ENCODE assay signal across 8 mouse cellular contexts in the genomic region with DNA sequence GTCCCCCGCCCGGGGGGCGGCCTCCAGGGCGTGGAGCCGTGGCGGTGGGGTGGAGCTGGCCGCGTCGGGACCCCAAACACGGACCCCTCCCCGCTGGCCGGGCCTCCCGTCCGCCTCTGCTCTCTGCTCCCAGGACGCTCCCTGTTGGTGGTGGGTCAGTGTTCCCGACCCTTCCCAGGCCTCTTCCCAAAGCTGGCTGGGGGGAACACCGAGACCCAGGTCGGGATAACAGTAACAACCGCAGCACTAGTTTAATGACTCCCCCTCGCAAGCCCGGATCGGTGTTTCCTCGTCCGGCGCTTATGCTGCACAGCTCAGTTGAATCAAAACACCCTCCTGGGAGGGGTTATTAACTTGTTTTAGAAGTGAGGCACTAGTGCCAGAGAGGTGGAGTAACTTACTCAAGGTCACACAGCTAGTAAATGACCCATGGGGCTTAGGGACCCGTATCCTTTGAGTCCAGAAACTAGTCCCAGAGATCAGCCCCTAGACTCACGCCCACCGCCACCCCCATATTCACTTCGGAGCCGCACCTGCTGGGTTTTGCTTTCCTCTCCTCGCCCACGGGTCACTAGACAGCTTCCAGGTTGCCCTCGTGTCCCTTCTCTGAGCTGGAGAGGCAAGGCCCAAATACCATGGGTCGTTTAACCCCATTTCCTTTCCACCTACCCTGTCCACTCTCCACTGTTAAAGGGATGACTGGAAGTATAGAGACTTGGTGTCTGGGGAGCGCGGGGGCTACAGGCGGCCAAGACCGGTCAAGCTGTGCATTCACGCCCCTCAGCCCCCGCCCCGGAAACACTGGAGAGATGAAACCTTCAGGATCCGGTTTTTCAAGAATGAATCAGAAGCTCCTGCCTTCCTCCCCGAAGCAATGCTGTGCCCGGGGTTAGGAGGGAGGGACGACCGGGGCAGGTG. TPM values are rescaled to one million over a fixed set of nuclear protein-coding genes. Genes with fewer than 3 reads are reported as not detected.
DNase-seq lines count a peak whose midpoint lies in the region; ATAC-seq and TF ChIP-seq lines count a peak whose summit lies in the region.

No protein-coding gene starts in this region.

- H3K27ac ChIP-seq in heart, postnatal 0 days (ENCODE audit: low read depth): peak overlapping the region; percentile 74
- peak overlapping the region; percentile 86 for H3K27ac ChIP-seq in liver, embryonic 13.5 days
- H3K27ac ChIP-seq in neural tube, embryonic 14.5 days (ENCODE audit: low read depth, low read length): peak overlapping the region; percentile 67; the same call in 1 of the 2 replicates

- no peaks in the 10 kb centered on the region for H3K9me3 ChIP-seq in heart, postnatal 0 days (replicated peaks; ENCODE audit: control insufficient read depth, low read length)
- no peaks in the 10 kb centered on the region for H3K9me3 ChIP-seq in liver, embryonic 13.5 days (replicated peaks)
- no peaks in the 10 kb centered on the region for H3K9me3 ChIP-seq in neural tube, embryonic 14.5 days (ENCODE audit: control insufficient read depth, low read length)

- H3K9ac ChIP-seq in heart, postnatal 0 days (replicated peaks; ENCODE audit: low read depth, low read length): peak overlapping the region; percentile 75
- H3K9ac ChIP-seq in liver, embryonic 13.5 days: peak overlapping the region; percentile 93
- H3K9ac ChIP-seq in neural tube, embryonic 14.5 days (replicated peaks; ENCODE audit: low read depth, low read length): peak overlapping the region; percentile 78

- TF ChIP-seq CTCF in heart, postnatal 0 days (IDR thresholded peaks at IDR 0.05; ENCODE audit: low read depth): no peak

- 2% methylated on average over 46 of the region's 46 CpGs for WGBS in heart, postnatal 0 days
- WGBS in liver, embryonic 13.5 days (ENCODE audit: insufficient replicate concordance): under 1% methylated on average over 33 of the region's 46 CpGs
- 3% methylated on average over 40 of the region's 46 CpGs for WGBS in neural tube, embryonic 14.5 days

- peak; percentile 45 for DNase-seq in adrenal gland, postnatal 10 days
- DNase-seq in adrenal gland, postnatal 25 days: no peak
- peak; percentile 53 to 70 for DNase-seq in urinary bladder, postnatal 36 days (ENCODE audit: low spot score in 2 of 2)
- DNase-seq in urinary bladder, adult 2 months (ENCODE audit: low spot score): no peak
- DNase-seq in heart, postnatal 0 days (ENCODE audit: low spot score): peak; percentile 17
- no peak for DNase-seq in liver, embryonic 13.5 days
- no peak for DNase-seq in natural killer cell, adult 2 months (ENCODE audit: low spot score in 2 of 2)

- no peaks in the 10 kb centered on the region; the same call in 1 of the 2 replicates for H3K36me3 ChIP-seq in heart, postnatal 0 days (replicated peaks; ENCODE audit: control insufficient read depth, insufficient read depth, low read length)
- no peaks in the 10 kb centered on the region for H3K36me3 ChIP-seq in liver, embryonic 13.5 days
- no peaks in the 10 kb centered on the region for H3K36me3 ChIP-seq in neural tube, embryonic 14.5 days (ENCODE audit: control insufficient read depth, insufficient read depth, low read length)

- H3K27me3 ChIP-seq in heart, postnatal 0 days (ENCODE audit: control insufficient read depth, insufficient read depth, low read length): no peaks in the 10 kb centered on the region
- H3K27me3 ChIP-seq in liver, embryonic 13.5 days: no peaks in the 10 kb centered on the region
- no peaks in the 10 kb centered on the region for H3K27me3 ChIP-seq in neural tube, embryonic 14.5 days (ENCODE audit: control insufficient read depth, insufficient read depth, low read length)

- H3K4me3 ChIP-seq in heart, postnatal 0 days (ENCODE audit: low read depth, low read length): peak overlapping the region; percentile 82
- peak overlapping the region; percentile 88 for H3K4me3 ChIP-seq in liver, embryonic 13.5 days (replicated peaks)
- H3K4me3 ChIP-seq in neural tube, embryonic 14.5 days (ENCODE audit: low read depth, low read length): peak overlapping the region; percentile 89

- ATAC-seq in heart, postnatal 0 days (ENCODE audit: insufficient read depth, low read depth): peak; percentile 21
- ATAC-seq in liver, embryonic 13.5 days (ENCODE audit: low read depth): peak; percentile 30
- peak; percentile 39; the same call in 1 of the 2 replicates for ATAC-seq in neural tube, embryonic 14.5 days (ENCODE audit: low read depth)

- peak overlapping the region; percentile 83 for H3K4me2 ChIP-seq in heart, postnatal 0 days (ENCODE audit: low read depth, low read length)
- H3K4me2 ChIP-seq in liver, embryonic 13.5 days: peak overlapping the region; percentile 90
- H3K4me2 ChIP-seq in neural tube, embryonic 14.5 days (ENCODE audit: low read depth, low read length): peak overlapping the region; percentile 96

- TF ChIP-seq EP300 in heart, postnatal 0 days (IDR thresholded peaks at IDR 0.05; ENCODE audit: low read depth): no peak

- peaks cover 15% of the 10 kb centered on the region for H3K4me1 ChIP-seq in heart, postnatal 0 days (ENCODE audit: control insufficient read depth, insufficient read depth)
- H3K4me1 ChIP-seq in liver, embryonic 13.5 days (replicated peaks): peaks cover 54% of the 10 kb centered on the region
- H3K4me1 ChIP-seq in neural tube, embryonic 14.5 days (ENCODE audit: control insufficient read depth, insufficient read depth, low read length): peaks cover 11% of the 10 kb centered on the region

RNA-seq across cellular contexts. Expression of a gene that starts 0.5 kb away (rescaled TPM):
- total RNA-seq in adrenal gland, postnatal 10 days (2021): 10 to 100 TPM; 51.4 to 52.5 TPM
- total RNA-seq in adrenal gland, postnatal 25 days (2021): 42.3 and 48.8 TPM in 2 replicates
- polyA plus RNA-seq in urinary bladder, adult 2 months (2012; rRNA removed): 86.2 and 102 TPM in 2 replicates
- 82.2 and 82.6 TPM in 2 replicates for total RNA-seq in heart, postnatal 0 days (2014; rRNA removed; ENCODE audit: low replicate concordance)
- 101 and 102 TPM in 2 replicates for polyA plus RNA-seq in heart, postnatal 0 days (2015; fragmentation: Nextera tagmentation; extraction: Ambion mirVana)
- 61.3 and 64.3 TPM in 2 replicates for polyA plus RNA-seq in liver, embryonic 13.5 days (2015; fragmentation: Nextera tagmentation; extraction: Ambion mirVana)
- polyA plus RNA-seq in neural tube, embryonic 14.5 days (2014; fragmentation: Nextera tagmentation; extraction: Ambion mirVana): 90.2 and 104 TPM in 2 replicates

RNA-seq across cellular contexts. Expression of a gene that starts 13.5 kb away (rescaled TPM):
- 1 to 10 TPM in 1 of 2 experiments, under 1 TPM in 1; 0.75 to 1.4 TPM for total RNA-seq in adrenal gland, postnatal 10 days (2021)
- total RNA-seq in adrenal gland, postnatal 25 days (2021): 0.86 and 2.5 TPM in 2 replicates
- 4.9 and 5.5 TPM in 2 replicates for polyA plus RNA-seq in urinary bladder, adult 2 months (2012; rRNA removed)
- 0.15 TPM in 1 of 2 replicates, not detected in the other for total RNA-seq in heart, postnatal 0 days (2014; rRNA removed; ENCODE audit: low replicate concordance)
- polyA plus RNA-seq in heart, postnatal 0 days (2015; fragmentation: Nextera tagmentation; extraction: Ambion mirVana): 0.20 and 0.32 TPM in 2 replicates
- polyA plus RNA-seq in liver, embryonic 13.5 days (2015; fragmentation: Nextera tagmentation; extraction: Ambion mirVana): 0.06 and 0.32 TPM in 2 replicates
- polyA plus RNA-seq in neural tube, embryonic 14.5 days (2014; fragmentation: Nextera tagmentation; extraction: Ambion mirVana): 0.71 and 1.4 TPM in 2 replicates

RNA-seq across cellular contexts. Expression of a gene that starts 45.0 kb away (rescaled TPM):
- 10 to 100 TPM; 24.7 to 28.8 TPM for total RNA-seq in adrenal gland, postnatal 10 days (2021)
- 27.7 and 28.0 TPM in 2 replicates for total RNA-seq in adrenal gland, postnatal 25 days (2021)
- polyA plus RNA-seq in urinary bladder, adult 2 months (2012; rRNA removed): 30.7 and 36.8 TPM in 2 replicates
- 17.6 and 21.3 TPM in 2 replicates for total RNA-seq in heart, postnatal 0 days (2014; rRNA removed; ENCODE audit: low replicate concordance)
- 23.3 and 26.7 TPM in 2 replicates for polyA plus RNA-seq in heart, postnatal 0 days (2015; fragmentation: Nextera tagmentation; extraction: Ambion mirVana)
- polyA plus RNA-seq in liver, embryonic 13.5 days (2015; fragmentation: Nextera tagmentation; extraction: Ambion mirVana): 54.5 and 59.6 TPM in 2 replicates
- 54.3 and 55.2 TPM in 2 replicates for polyA plus RNA-seq in neural tube, embryonic 14.5 days (2014; fragmentation: Nextera tagmentation; extraction: Ambion mirVana)

RNA-seq across cellular contexts. Expression of a gene that starts 45.2 kb away (rescaled TPM):
- total RNA-seq in adrenal gland, postnatal 10 days (2021): 100 to 1,000 TPM; 305 to 336 TPM
- total RNA-seq in adrenal gland, postnatal 25 days (2021): 582 and 661 TPM in 2 replicates
- 298 and 313 TPM in 2 replicates for polyA plus RNA-seq in urinary bladder, adult 2 months (2012; rRNA removed)
- total RNA-seq in heart, postnatal 0 days (2014; rRNA removed; ENCODE audit: low replicate concordance): 253 and 327 TPM in 2 replicates
- polyA plus RNA-seq in heart, postnatal 0 days (2015; fragmentation: Nextera tagmentation; extraction: Ambion mirVana): 380 and 391 TPM in 2 replicates
- polyA plus RNA-seq in liver, embryonic 13.5 days (2015; fragmentation: Nextera tagmentation; extraction: Ambion mirVana): 334 and 348 TPM in 2 replicates
- 1,479 and 1,754 TPM in 2 replicates for polyA plus RNA-seq in neural tube, embryonic 14.5 days (2014; fragmentation: Nextera tagmentation; extraction: Ambion mirVana)

RNA-seq across cellular contexts. Expression of a gene that starts 46.0 kb away (rescaled TPM):
- 100 to 1,000 TPM; 130 to 163 TPM for total RNA-seq in adrenal gland, postnatal 10 days (2021)
- total RNA-seq in adrenal gland, postnatal 25 days (2021): 120 and 146 TPM in 2 replicates
- polyA plus RNA-seq in urinary bladder, adult 2 months (2012; rRNA removed): 39.0 and 43.3 TPM in 2 replicates
- 44.2 and 57.4 TPM in 2 replicates for total RNA-seq in heart, postnatal 0 days (2014; rRNA removed; ENCODE audit: low replicate concordance)
- polyA plus RNA-seq in heart, postnatal 0 days (2015; fragmentation: Nextera tagmentation; extraction: Ambion mirVana): 13.0 and 14.2 TPM in 2 replicates
- 11.5 and 11.8 TPM in 2 replicates for polyA plus RNA-seq in liver, embryonic 13.5 days (2015; fragmentation: Nextera tagmentation; extraction: Ambion mirVana)
- 25.1 and 27.7 TPM in 2 replicates for polyA plus RNA-seq in neural tube, embryonic 14.5 days (2014; fragmentation: Nextera tagmentation; extraction: Ambion mirVana)

Comparison
In these comparisons a context has a peak if more than half of its experiments do, and no peak if none do; other contexts are left out.
1. DNase-seq: peak in adrenal gland, postnatal 10 days (single experiment), urinary bladder, postnatal 36 days (2 of 2) and heart, postnatal 0 days (single experiment); none in adrenal gland, postnatal 25 days (single experiment), urinary bladder, adult 2 months (single experiment), liver, embryonic 13.5 days (single experiment) and natural killer cell, adult 2 months (0 of 2).
2. Peak in every context shown above with its lines, with median percentiles within 50 percentile points of each other: ATAC-seq, H3K27ac ChIP-seq, H3K4me2 ChIP-seq, H3K4me3 ChIP-seq and H3K9ac ChIP-seq.